Mouse (Mus musculus): ENCODE results near the gene Fut9. TPM values are rescaled to one million over a fixed set of nuclear protein-coding genes. Genes with fewer than 3 reads are reported as not detected.

Fut9 gene
- polyA plus RNA-seq, 1 experiment from 2014 or later: 0.79 TPM

DNA sequence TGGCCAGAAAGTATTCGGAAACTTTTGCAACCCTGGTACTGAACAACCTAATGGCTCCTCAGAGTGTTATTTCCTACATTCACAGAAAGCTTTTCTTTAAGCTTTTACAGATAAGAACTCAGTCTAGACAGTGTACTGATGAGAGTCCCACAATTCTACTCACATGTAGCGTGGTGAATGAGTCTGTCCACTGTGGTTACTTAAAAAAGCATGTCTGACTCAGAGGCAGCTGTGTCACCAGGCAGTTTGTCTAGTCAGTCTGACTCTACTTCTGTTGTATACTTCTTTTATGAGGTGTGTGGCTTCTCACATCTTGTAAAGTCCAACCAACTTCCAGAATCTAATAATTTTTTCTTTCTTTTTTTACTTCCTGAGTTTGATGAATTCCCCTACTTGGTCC is 154.5 kb downstream of the Fut9 start:
- DNase-seq (ENCODE audit: low spot score) (no peak), ATAC-seq (replicated peaks; ENCODE audit: insufficient number of reproducible peaks, low FRiP score, low TSS enrichment, low read depth) (no peak)
- no peaks in the 10 kb centered on the region for H3K9me3 ChIP-seq (replicated peaks; ENCODE audit: control insufficient read depth, low read length)
- no peak overlapping the region for H3K27ac ChIP-seq (replicated peaks; ENCODE audit: low read depth, low read length)
- no peaks in the 10 kb centered on the region for H3K4me1 ChIP-seq (ENCODE audit: control insufficient read depth, insufficient read depth, low read length)
- H3K4me3 ChIP-seq (ENCODE audit: low read depth, low read length): no peak overlapping the region
- no peak overlapping the region for H3K9ac ChIP-seq (replicated peaks; ENCODE audit: low read length)
- no peak overlapping the region for H3K4me2 ChIP-seq (ENCODE audit: low read depth, low read length)
- no peaks in the 10 kb centered on the region for H3K27me3 ChIP-seq (ENCODE audit: control insufficient read depth, insufficient read depth, low read length)
- H3K36me3 ChIP-seq (replicated peaks; ENCODE audit: control insufficient read depth, insufficient read depth, low read depth, low read length): no peaks in the 10 kb centered on the region
- 88% methylated on average over 2 of the region's 2 CpGs for WGBS

DNA sequence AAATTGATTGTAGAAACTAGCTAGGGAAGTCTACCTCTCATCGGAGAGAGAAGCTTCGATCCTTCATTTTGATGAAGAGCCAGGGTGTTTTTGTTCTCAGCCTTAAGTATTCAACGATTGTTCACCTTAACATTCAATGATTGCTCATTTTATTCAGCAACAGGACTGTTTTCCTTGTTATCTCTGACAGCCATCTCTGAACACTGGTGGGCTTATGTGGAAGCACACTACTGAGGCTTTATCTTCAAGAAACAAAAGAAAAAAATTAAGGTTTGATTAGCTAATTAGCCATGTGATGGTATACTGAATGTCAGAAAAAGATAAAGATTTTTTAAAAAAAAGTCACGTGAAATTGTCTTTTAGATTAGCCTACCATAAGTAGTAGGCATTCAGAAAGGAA is 158.1 kb downstream of the Fut9 start:
- H3K4me3 ChIP-seq (ENCODE audit: low read depth, low read length): no peak overlapping the region
- no peak overlapping the region for H3K27ac ChIP-seq (replicated peaks; ENCODE audit: low read depth, low read length)
- H3K27me3 ChIP-seq (ENCODE audit: control insufficient read depth, insufficient read depth, low read length): no peaks in the 10 kb centered on the region
- no peaks in the 10 kb centered on the region for H3K4me1 ChIP-seq (ENCODE audit: control insufficient read depth, insufficient read depth, low read length)
- no peak for DNase-seq (ENCODE audit: low spot score)
- ATAC-seq (replicated peaks; ENCODE audit: insufficient number of reproducible peaks, low FRiP score, low TSS enrichment, low read depth): no peak
- no peaks in the 10 kb centered on the region for H3K9me3 ChIP-seq (replicated peaks; ENCODE audit: control insufficient read depth, low read length)
- H3K9ac ChIP-seq (replicated peaks; ENCODE audit: low read length): no peak overlapping the region
- no peaks in the 10 kb centered on the region for H3K36me3 ChIP-seq (replicated peaks; ENCODE audit: control insufficient read depth, insufficient read depth, low read depth, low read length)
- no peak overlapping the region for H3K4me2 ChIP-seq (ENCODE audit: low read depth, low read length)
- 87% methylated on average over 4 of the region's 4 CpGs for WGBS

GRCm38 (mm10) chr4:25633262-25633661 is 166.8 kb downstream of the Fut9 start:
- no peak overlapping the region for H3K4me2 ChIP-seq (ENCODE audit: low read depth, low read length)
- no peaks in the 10 kb centered on the region for H3K4me1 ChIP-seq (ENCODE audit: control insufficient read depth, insufficient read depth, low read length)
- no peak overlapping the region for H3K27ac ChIP-seq (replicated peaks; ENCODE audit: low read depth, low read length)
- no peak overlapping the region for H3K4me3 ChIP-seq (ENCODE audit: low read depth, low read length)
- DNase-seq (ENCODE audit: low spot score) (no peak), ATAC-seq (replicated peaks; ENCODE audit: insufficient number of reproducible peaks, low FRiP score, low TSS enrichment, low read depth) (no peak)
- H3K36me3 ChIP-seq (replicated peaks; ENCODE audit: control insufficient read depth, insufficient read depth, low read depth, low read length): no peaks in the 10 kb centered on the region
- 81% methylated on average over 2 of the region's 2 CpGs for WGBS
- H3K9ac ChIP-seq (replicated peaks; ENCODE audit: low read length): no peak overlapping the region
- H3K27me3 ChIP-seq (ENCODE audit: control insufficient read depth, insufficient read depth, low read length): no peaks in the 10 kb centered on the region
- no peaks in the 10 kb centered on the region for H3K9me3 ChIP-seq (replicated peaks; ENCODE audit: control insufficient read depth, low read length)

GRCm38 (mm10) chr4:25628113-25628512 is 171.9 kb downstream of the Fut9 start:
- no peaks in the 10 kb centered on the region for H3K4me1 ChIP-seq (ENCODE audit: control insufficient read depth, insufficient read depth, low read length)
- ATAC-seq (replicated peaks; ENCODE audit: insufficient number of reproducible peaks, low FRiP score, low TSS enrichment, low read depth) (no peak), DNase-seq (ENCODE audit: low spot score) (no peak)
- no peaks in the 10 kb centered on the region for H3K27me3 ChIP-seq (ENCODE audit: control insufficient read depth, insufficient read depth, low read length)
- no peaks in the 10 kb centered on the region for H3K36me3 ChIP-seq (replicated peaks; ENCODE audit: control insufficient read depth, insufficient read depth, low read depth, low read length)
- no peak overlapping the region for H3K4me3 ChIP-seq (ENCODE audit: low read depth, low read length)
- H3K9ac ChIP-seq (replicated peaks; ENCODE audit: low read length): no peak overlapping the region
- no peak overlapping the region for H3K27ac ChIP-seq (replicated peaks; ENCODE audit: low read depth, low read length)
- 61% methylated on average over 5 of the region's 5 CpGs for WGBS
- no peak overlapping the region for H3K4me2 ChIP-seq (ENCODE audit: low read depth, low read length)
- H3K9me3 ChIP-seq (replicated peaks; ENCODE audit: control insufficient read depth, low read length): no peaks in the 10 kb centered on the region

DNA sequence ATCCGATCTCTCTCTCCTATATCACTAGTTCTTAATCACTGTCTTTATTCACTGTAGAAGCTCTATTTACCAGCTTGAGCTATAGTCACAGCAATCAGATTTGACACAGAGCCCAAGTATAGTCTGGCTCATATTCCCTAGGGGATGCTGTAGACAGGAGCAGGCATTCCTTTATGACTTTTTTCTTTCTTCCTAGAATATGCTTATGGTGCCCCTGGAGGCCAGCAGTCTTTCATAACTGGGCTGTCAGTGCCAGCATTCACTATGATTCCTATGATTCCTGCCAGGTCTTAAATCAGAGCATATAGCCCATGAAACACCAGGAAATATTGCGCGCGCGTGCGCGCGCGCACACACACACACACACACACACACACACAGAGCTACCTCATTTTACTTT is 172.6 kb downstream of the Fut9 start:
- Histone ChIP-seq H3K4me1 (ENCODE audit: control insufficient read depth, insufficient read depth, low read length) (no peaks in the 10 kb centered on the region), H3K9ac (replicated peaks; ENCODE audit: low read length) (no peak overlapping the region), H3K27ac (replicated peaks; ENCODE audit: low read depth, low read length) (no peak overlapping the region), H3K9me3 (replicated peaks; ENCODE audit: control insufficient read depth, low read length) (no peaks in the 10 kb centered on the region), H3K36me3 (replicated peaks; ENCODE audit: control insufficient read depth, insufficient read depth, low read depth, low read length) (no peaks in the 10 kb centered on the region), H3K4me2 (ENCODE audit: low read depth, low read length) (no peak overlapping the region), H3K4me3 (ENCODE audit: low read depth, low read length) (no peak overlapping the region), H3K27me3 (ENCODE audit: control insufficient read depth, insufficient read depth, low read length) (no peaks in the 10 kb centered on the region)
- no peak for DNase-seq (ENCODE audit: low spot score)
- no peak; the same call in 1 of the 2 replicates for ATAC-seq (replicated peaks; ENCODE audit: insufficient number of reproducible peaks, low FRiP score, low TSS enrichment, low read depth)
- 91% methylated on average over 9 of the region's 9 CpGs for WGBS

GRCm38 (mm10) chr4:25627039-25627438 is 173.0 kb downstream of the Fut9 start:
- H3K27ac ChIP-seq (replicated peaks; ENCODE audit: low read depth, low read length): no peak overlapping the region
- no peak overlapping the region for H3K9ac ChIP-seq (replicated peaks; ENCODE audit: low read length)
- H3K4me1 ChIP-seq (ENCODE audit: control insufficient read depth, insufficient read depth, low read length): no peaks in the 10 kb centered on the region
- WGBS: 52% methylated on average over 1 of the region's 1 CpGs
- no peaks in the 10 kb centered on the region for H3K9me3 ChIP-seq (replicated peaks; ENCODE audit: control insufficient read depth, low read length)
- no peak overlapping the region for H3K4me3 ChIP-seq (ENCODE audit: low read depth, low read length)
- no peaks in the 10 kb centered on the region for H3K27me3 ChIP-seq (ENCODE audit: control insufficient read depth, insufficient read depth, low read length)
- H3K4me2 ChIP-seq (ENCODE audit: low read depth, low read length): no peak overlapping the region
- H3K36me3 ChIP-seq (replicated peaks; ENCODE audit: control insufficient read depth, insufficient read depth, low read depth, low read length): no peaks in the 10 kb centered on the region
- DNase-seq (ENCODE audit: low spot score): no peak
- ATAC-seq (replicated peaks; ENCODE audit: insufficient number of reproducible peaks, low FRiP score, low TSS enrichment, low read depth): no peak

DNA sequence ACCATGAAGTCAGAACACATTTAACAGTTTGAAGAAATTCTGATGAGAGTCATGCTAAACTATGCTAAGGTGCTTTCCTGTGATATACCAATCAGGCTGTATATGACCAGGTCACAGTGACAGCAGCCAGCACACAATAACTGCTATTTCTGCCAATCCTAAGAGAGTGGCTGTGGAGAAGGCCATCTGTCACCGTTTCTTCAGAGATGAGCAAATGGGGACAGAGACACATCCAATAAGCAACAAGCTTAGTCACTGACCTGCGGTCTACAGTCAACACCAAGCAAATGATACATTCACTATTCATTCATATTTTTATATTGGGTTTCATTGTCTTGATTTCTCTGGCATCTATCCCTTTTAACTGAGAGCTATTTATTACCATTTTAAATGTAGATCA is 176.9 kb downstream of the Fut9 start:
- no peak for DNase-seq (ENCODE audit: low spot score)
- no peaks in the 10 kb centered on the region for H3K36me3 ChIP-seq (replicated peaks; ENCODE audit: control insufficient read depth, insufficient read depth, low read depth, low read length)
- H3K27me3 ChIP-seq (ENCODE audit: control insufficient read depth, insufficient read depth, low read length): no peaks in the 10 kb centered on the region
- H3K4me3 ChIP-seq (ENCODE audit: low read depth, low read length): no peak overlapping the region
- ATAC-seq (replicated peaks; ENCODE audit: insufficient number of reproducible peaks, low FRiP score, low TSS enrichment, low read depth): no peak
- no peaks in the 10 kb centered on the region for H3K9me3 ChIP-seq (replicated peaks; ENCODE audit: control insufficient read depth, low read length)
- no peak overlapping the region for H3K4me2 ChIP-seq (ENCODE audit: low read depth, low read length)
- no peaks in the 10 kb centered on the region for H3K4me1 ChIP-seq (ENCODE audit: control insufficient read depth, insufficient read depth, low read length)
- WGBS: 94% methylated on average over 2 of the region's 2 CpGs
- H3K9ac ChIP-seq (replicated peaks; ENCODE audit: low read length): no peak overlapping the region
- H3K27ac ChIP-seq (replicated peaks; ENCODE audit: low read depth, low read length): no peak overlapping the region

GRCm38 (mm10) chr4:25617301-25617700 is 182.7 kb downstream of the Fut9 start:
- Histone ChIP-seq H3K9ac (replicated peaks; ENCODE audit: low read length) (no peak overlapping the region), H3K4me3 (ENCODE audit: low read depth, low read length) (no peak overlapping the region), H3K4me1 (ENCODE audit: control insufficient read depth, insufficient read depth, low read length) (no peaks in the 10 kb centered on the region), H3K36me3 (replicated peaks; ENCODE audit: control insufficient read depth, insufficient read depth, low read depth, low read length) (no peaks in the 10 kb centered on the region), H3K27me3 (ENCODE audit: control insufficient read depth, insufficient read depth, low read length) (no peaks in the 10 kb centered on the region), H3K27ac (replicated peaks; ENCODE audit: low read depth, low read length) (no peak overlapping the region), H3K9me3 (replicated peaks; ENCODE audit: control insufficient read depth, low read length) (no peaks in the 10 kb centered on the region), H3K4me2 (ENCODE audit: low read depth, low read length) (no peak overlapping the region)
- ATAC-seq (replicated peaks; ENCODE audit: insufficient number of reproducible peaks, low FRiP score, low TSS enrichment, low read depth) (no peak), DNase-seq (ENCODE audit: low spot score) (no peak)
- 88% methylated on average over 4 of the region's 4 CpGs for WGBS

All from embryonic facial prominence, embryonic 11.5 days (tissue).